Comparison of ENCODE assay signal across 21 mouse cellular contexts in the genomic region with DNA sequence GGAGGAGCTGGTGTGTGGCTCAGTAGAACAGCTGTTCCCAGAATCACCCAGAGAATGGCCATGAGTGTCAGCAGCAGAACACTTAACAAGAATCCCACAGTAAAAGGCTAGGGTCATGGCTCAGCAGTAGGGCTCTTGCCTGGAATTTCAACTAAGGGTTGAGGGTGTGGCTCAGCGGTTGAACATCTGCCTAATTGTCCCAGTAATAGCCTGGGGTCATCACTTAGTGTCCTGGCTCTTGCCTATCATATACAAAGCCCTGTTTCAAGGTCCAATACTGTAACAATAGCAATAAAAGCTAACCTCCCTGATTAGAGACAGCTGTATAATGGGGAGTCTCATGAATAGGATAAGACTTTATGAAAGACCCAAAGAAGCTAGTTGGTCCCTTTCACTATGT.
DNase-seq lines count a peak whose midpoint lies in the region; ATAC-seq and TF ChIP-seq lines count a peak whose summit lies in the region.
"Had no signal": no experiment of that assay in that cellular context is flagged by ENCODE, and none has a peak within 500 bp of the region (broad histone marks: within the 10 kb centered on the region; RNA-seq: fewer than 3 reads in every experiment).

No protein-coding gene starts in this region.

- in situ Hi-C loops in ES-E14 (cut with MboI; ENCODE audit: low sequenced_read_pairs in 2 of 2, unreplicated experiment in 2 of 2) = no loop called here

- peak overlapping the region; percentile 45; the same call in 1 of the 2 replicates for H3K27ac ChIP-seq in forebrain, embryonic 15.5 days (replicated peaks)
- H3K27ac ChIP-seq in forebrain, embryonic 11.5 days (ENCODE audit: low read depth, low read length) = no peak overlapping the region
- H3K27ac ChIP-seq in layer of hippocampus, adult 2 months = peak overlapping the region; percentile 74
- H3K27ac ChIP-seq in ES-E14 (ENCODE audit: insufficient read depth, low read depth, low read length, poor library complexity, severe bottlenecking) = no peak overlapping the region
- 0 out of 2 replicates have a peak overlapping the region, but pooled peaks have one; percentile 2 for H3K27ac ChIP-seq in brown adipose tissue, adult 24 weeks (replicated peaks; ENCODE audit: low read depth, low read length)
- H3K27ac ChIP-seq: embryonic facial prominence, embryonic 13.5 days; heart, embryonic 10.5 days; hindbrain, embryonic 15.5 days; limb, embryonic 12.5 days; midbrain, embryonic 12.5 days had no signal

- 35% methylated on average over 1 of the region's 1 CpGs for WGBS in forebrain, embryonic 15.5 days
- 63% methylated on average over 1 of the region's 1 CpGs for WGBS in forebrain, embryonic 11.5 days

- ATAC-seq in forebrain, embryonic 15.5 days (replicated peaks) = no peak
- no peak; the same call in 1 of the 2 replicates for ATAC-seq in forebrain, embryonic 11.5 days (replicated peaks; ENCODE audit: low FRiP score)
- ATAC-seq: liver, postnatal 0 days; lung, postnatal 0 days; Patski had no signal

- H3K27me3 ChIP-seq in forebrain, embryonic 15.5 days = no peaks in the 10 kb centered on the region
- H3K27me3 ChIP-seq in forebrain, embryonic 11.5 days (ENCODE audit: control insufficient read depth, insufficient read depth, low read length) = no peaks in the 10 kb centered on the region
- H3K27me3 ChIP-seq: embryonic facial prominence, embryonic 13.5 days; hindbrain, embryonic 15.5 days; limb, embryonic 12.5 days; midbrain, embryonic 12.5 days; Patski had no signal

- H3K4me2 ChIP-seq in forebrain, embryonic 15.5 days (replicated peaks) = no peak overlapping the region
- H3K4me2 ChIP-seq in forebrain, embryonic 11.5 days (ENCODE audit: low read depth, low read length, severe bottlenecking) = no peak overlapping the region
- H3K4me2 ChIP-seq: embryonic facial prominence, embryonic 13.5 days; hindbrain, embryonic 15.5 days; limb, embryonic 12.5 days; liver, embryonic 11.5 days; midbrain, embryonic 12.5 days had no signal

- H3K9ac ChIP-seq in forebrain, embryonic 15.5 days (replicated peaks) = no peak overlapping the region
- H3K9ac ChIP-seq in forebrain, embryonic 11.5 days (ENCODE audit: low read length) = no peak overlapping the region
- no peak overlapping the region for H3K9ac ChIP-seq in ES-E14 (ENCODE audit: insufficient read depth, low read depth, low read length, poor library complexity, severe bottlenecking)
- H3K9ac ChIP-seq: embryonic facial prominence, embryonic 13.5 days; hindbrain, embryonic 15.5 days; limb, embryonic 12.5 days; liver, postnatal 0 days; midbrain, embryonic 12.5 days had no signal

- H3K9me3 ChIP-seq in forebrain, embryonic 15.5 days = no peaks in the 10 kb centered on the region
- no peaks in the 10 kb centered on the region; the same call in 1 of the 2 replicates for H3K9me3 ChIP-seq in forebrain, embryonic 11.5 days (ENCODE audit: control insufficient read depth, low read length)
- no peaks in the 10 kb centered on the region for H3K9me3 ChIP-seq in ES-E14 (ENCODE audit: control insufficient read depth, insufficient read depth, low read depth, low read length)
- H3K9me3 ChIP-seq: embryonic facial prominence, embryonic 13.5 days; hindbrain, embryonic 15.5 days; midbrain, embryonic 12.5 days had no signal

- DNase-seq in forebrain, embryonic 11.5 days (ENCODE audit: low spot score) = no peak
- DNase-seq in layer of hippocampus, adult 2 months (ENCODE audit: low spot score in 2 of 2) = no peak
- no peak for DNase-seq in layer of hippocampus, adult 18-20 months (ENCODE audit: low spot score in 2 of 2)
- DNase-seq in ES-E14 (ENCODE audit: low read depth, low spot score) = peak; percentile 60
- DNase-seq in Muller cell, postnatal 12 days (ENCODE audit: inconsistent ontology term) = no peak
- DNase-seq in lung, postnatal 14 days = no peak
- DNase-seq: adrenal gland, postnatal 10 days; cerebellum, adult 9-10 months; gastrocnemius, postnatal 10 days; kidney, adult 9 months; liver, postnatal 0 days had no signal

- TF ChIP-seq CTCF in layer of hippocampus, adult 2 months (conservative IDR thresholded peaks at IDR 0.05) = no peak

- no peaks in the 10 kb centered on the region for H3K36me3 ChIP-seq in forebrain, embryonic 15.5 days
- H3K36me3 ChIP-seq in forebrain, embryonic 11.5 days (ENCODE audit: control insufficient read depth, insufficient read depth, low read length) = no peaks in the 10 kb centered on the region
- H3K36me3 ChIP-seq in ES-E14 (ENCODE audit: control insufficient read depth, insufficient read depth, low read length, poor library complexity, severe bottlenecking) = no peaks in the 10 kb centered on the region
- H3K36me3 ChIP-seq: embryonic facial prominence, embryonic 13.5 days; heart, embryonic 10.5 days; hindbrain, embryonic 15.5 days; limb, embryonic 12.5 days; midbrain, embryonic 12.5 days had no signal

- peaks cover 11% of the 10 kb centered on the region for H3K4me1 ChIP-seq in forebrain, embryonic 15.5 days
- H3K4me1 ChIP-seq in forebrain, embryonic 11.5 days (replicated peaks; ENCODE audit: control insufficient read depth, insufficient read depth, low read length) = no peaks in the 10 kb centered on the region
- H3K4me1 ChIP-seq in ES-E14 (ENCODE audit: control insufficient read depth in 2 of 2, insufficient read depth in 2 of 2, low read length in 2 of 2, poor library complexity in 1 of 2) = peaks cover 0 to 7% of the 10 kb centered on the region in 2 experiments; a peak in 3 of 4 replicates
- peaks cover 3% of the 10 kb centered on the region for H3K4me1 ChIP-seq in brown adipose tissue, adult 24 weeks (ENCODE audit: control insufficient read depth, insufficient read depth, insufficient read length, low read length)
- H3K4me1 ChIP-seq: heart, embryonic 10.5 days; hindbrain, embryonic 15.5 days had no signal

- no peak overlapping the region for H3K4me3 ChIP-seq in forebrain, embryonic 15.5 days
- no peak overlapping the region for H3K4me3 ChIP-seq in forebrain, embryonic 11.5 days (ENCODE audit: low read depth, low read length)
- H3K4me3 ChIP-seq in layer of hippocampus, adult 2 months = no peak overlapping the region
- H3K4me3 ChIP-seq in ES-E14 (ENCODE audit: insufficient read depth in 1 of 2, low read depth in 1 of 2, low read length in 2 of 2, poor library complexity in 1 of 2, severe bottlenecking in 1 of 2) = no peak overlapping the region
- H3K4me3 ChIP-seq in brown adipose tissue, adult 24 weeks (ENCODE audit: insufficient read depth, low read depth, low read length) = no peak overlapping the region
- H3K4me3 ChIP-seq: embryonic facial prominence, embryonic 13.5 days; heart, embryonic 10.5 days; hindbrain, embryonic 15.5 days; limb, embryonic 12.5 days; midbrain, embryonic 12.5 days had no signal

TF ChIP-seq in ES-E14, 5 proteins besides CTCF, POLR2A, EP300 and RAD21:
- no peak for TF ChIP-seq ZC3H11A (IDR thresholded peaks at IDR 0.05; ENCODE audit: borderline replicate concordance, low read depth, low read length)
- TF ChIP-seq HCFC1 (IDR thresholded peaks at IDR 0.05; ENCODE audit: borderline replicate concordance, insufficient read depth, low read length) = no peak
- TF ChIP-seq CHD2 (IDR thresholded peaks at IDR 0.05; ENCODE audit: low read depth, low read length) = no peak
- no peak for TF ChIP-seq MAFK (IDR thresholded peaks at IDR 0.05; ENCODE audit: insufficient read depth, low read depth, low read length)
- no peak for TF ChIP-seq ZNF384 (IDR thresholded peaks at IDR 0.05; ENCODE audit: low read depth, low read length)

Comparison
In these comparisons a context has a peak if more than half of its experiments do, and no peak if none do; other contexts are left out.
1. H3K27ac ChIP-seq: peak in forebrain, embryonic 15.5 days (single experiment), layer of hippocampus, adult 2 months (single experiment) and brown adipose tissue, adult 24 weeks (single experiment); none in forebrain, embryonic 11.5 days (single experiment) and ES-E14 (single experiment).